In the genomic region with DNA sequence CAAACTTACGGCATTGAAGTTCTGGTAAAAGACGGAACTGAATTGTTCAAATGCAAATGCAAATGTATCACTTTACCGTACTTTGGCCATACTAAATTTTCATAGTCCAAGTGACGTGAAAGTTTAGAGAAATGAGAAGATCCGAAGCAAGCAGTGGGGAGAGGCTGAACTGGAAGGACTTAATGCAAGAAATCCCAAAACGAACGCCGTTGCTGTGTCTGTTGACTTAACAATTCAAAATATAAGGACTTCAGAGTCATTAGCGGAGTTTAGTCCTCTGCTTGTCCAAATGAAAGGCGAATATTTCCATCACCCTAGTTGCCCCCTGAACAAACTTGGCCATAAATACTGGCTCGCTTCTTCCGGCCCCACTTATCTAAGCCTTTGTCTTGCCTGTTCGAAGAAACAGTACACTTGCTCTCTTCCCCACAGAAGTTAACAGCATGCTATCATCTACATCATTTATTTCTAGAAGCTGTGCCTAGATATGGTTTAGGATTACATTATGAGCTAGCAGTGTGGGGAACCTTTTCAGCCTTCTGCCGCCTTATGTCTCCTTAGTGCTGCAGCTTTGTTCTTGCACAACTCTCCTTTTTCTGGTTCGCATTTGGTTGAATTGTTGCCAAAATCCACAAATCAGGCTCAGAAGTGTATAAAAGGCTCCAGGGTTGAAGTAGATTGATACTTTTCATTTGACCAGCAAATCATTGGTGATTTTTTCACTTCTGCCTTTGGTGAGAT, we compare ENCODE assay signal across 9 mouse cellular contexts. TPM values are rescaled to one million over a fixed set of nuclear protein-coding genes. Genes with fewer than 3 reads are reported as not detected.
DNase-seq lines count a peak whose midpoint lies in the region; ATAC-seq and TF ChIP-seq lines count a peak whose summit lies in the region.
"Had no signal": no experiment of that assay in that cellular context is flagged by ENCODE, and none has a peak within 500 bp of the region (broad histone marks: within the 10 kb centered on the region; RNA-seq: fewer than 3 reads in every experiment).

No protein-coding gene starts in this region.

- no peak for DNase-seq in thymus, adult 2 months
- DNase-seq in thymus, postnatal 14 days = no peak
- DNase-seq in embryo, embryonic 11.5 days (ENCODE audit: low read depth, low spot score) = peak; percentile 16
- DNase-seq in heart, postnatal 10 days = peak; percentile 42 to 55
- no peak for DNase-seq in layer of hippocampus, postnatal 10 days (ENCODE audit: low spot score in 2 of 2)
- no peak for DNase-seq in gastrocnemius, adult 8-10 months (ENCODE audit: low spot score in 2 of 2)

- TF ChIP-seq CTCF in thymus, adult 2 months (IDR thresholded peaks at IDR 0.05; ENCODE audit: borderline replicate concordance, control insufficient read depth, extremely low read depth, insufficient read depth, low read length, poor library complexity) = no peak

- H3K4me2 ChIP-seq in liver, embryonic 12.5 days = peak overlapping the region; percentile 78
- H3K4me2 ChIP-seq in neural tube, embryonic 15.5 days = peak overlapping the region; percentile 78

- peak overlapping the region; percentile 33; the same call in 1 of the 2 replicates for H3K27ac ChIP-seq in thymus, adult 2 months (ENCODE audit: control insufficient read depth, insufficient read depth, low read length)
- H3K27ac ChIP-seq in liver, embryonic 12.5 days = peak overlapping the region; percentile 99
- H3K27ac ChIP-seq in neural tube, embryonic 15.5 days (replicated peaks) = peak overlapping the region; percentile 93

- no peak for TF ChIP-seq POLR2A in thymus, adult 2 months (IDR thresholded peaks at IDR 0.05; ENCODE audit: control insufficient read depth, extremely low read depth, insufficient read depth, low read length, poor library complexity)

- intact Hi-C loops in heart, postnatal 10 days (cut with DNase I) = loop anchor here (1.0 to 10.0 kb wide), 3 partner anchors 12 to 260 kb away; a partner anchor contains a TSS

- no peaks in the 10 kb centered on the region for H3K9me3 ChIP-seq in liver, embryonic 12.5 days (replicated peaks)
- no peaks in the 10 kb centered on the region for H3K9me3 ChIP-seq in neural tube, embryonic 15.5 days (replicated peaks)

- no peaks in the 10 kb centered on the region for H3K36me3 ChIP-seq in thymus, adult 2 months (ENCODE audit: control insufficient read depth, insufficient read depth, low read length)
- no peaks in the 10 kb centered on the region for H3K36me3 ChIP-seq in liver, embryonic 12.5 days
- H3K36me3 ChIP-seq in neural tube, embryonic 15.5 days = no peaks in the 10 kb centered on the region

- no peak for ATAC-seq in liver, embryonic 12.5 days
- no peak for ATAC-seq in neural tube, embryonic 15.5 days (ENCODE audit: low FRiP score)

- peaks cover 3% of the 10 kb centered on the region; the same call in 1 of the 2 replicates for H3K4me1 ChIP-seq in thymus, adult 2 months (replicated peaks; ENCODE audit: control insufficient read depth, insufficient read depth, low read length)
- H3K4me1 ChIP-seq in liver, embryonic 12.5 days = peaks cover 61% of the 10 kb centered on the region
- H3K4me1 ChIP-seq in neural tube, embryonic 15.5 days = peaks cover 21% of the 10 kb centered on the region

- 3% methylated on average over 15 of the region's 15 CpGs for WGBS in thymus, adult 2 months
- 7% methylated on average over 15 of the region's 15 CpGs for WGBS in liver, embryonic 12.5 days (ENCODE audit: insufficient replicate concordance)
- 5% methylated on average over 15 of the region's 15 CpGs for WGBS in neural tube, embryonic 15.5 days

- no peak overlapping the region for H3K4me3 ChIP-seq in thymus, adult 2 months (ENCODE audit: control insufficient read depth, insufficient read depth, low read length)
- H3K4me3 ChIP-seq in liver, embryonic 12.5 days = peak overlapping the region; percentile 60
- H3K4me3 ChIP-seq in neural tube, embryonic 15.5 days (replicated peaks) = peak overlapping the region; percentile 47

- H3K9ac ChIP-seq in liver, embryonic 12.5 days = peak overlapping the region; percentile 82
- peak overlapping the region; percentile 62 for H3K9ac ChIP-seq in neural tube, embryonic 15.5 days (replicated peaks)

- no peaks in the 10 kb centered on the region for H3K27me3 ChIP-seq in thymus, adult 2 months (ENCODE audit: control insufficient read depth, insufficient read depth, low read length)
- no peaks in the 10 kb centered on the region for H3K27me3 ChIP-seq in liver, embryonic 12.5 days (replicated peaks)
- H3K27me3 ChIP-seq in neural tube, embryonic 15.5 days (replicated peaks) = no peaks in the 10 kb centered on the region

RNA-seq across cellular contexts. Expression of a gene that starts 1.3 kb away (rescaled TPM):
- 153 and 154 TPM in 2 replicates for polyA plus RNA-seq in thymus, adult 2 months (2012; rRNA removed)
- 10 to 100 TPM; 50.8 to 51.3 TPM for total RNA-seq in heart, postnatal 10 days (2021)
- 75.3 and 75.6 TPM in 2 replicates for polyA plus RNA-seq in liver, embryonic 12.5 days (2016; fragmentation: Nextera tagmentation; extraction: Ambion mirVana)
- polyA plus RNA-seq in neural tube, embryonic 15.5 days (2015; fragmentation: Nextera tagmentation; extraction: Ambion mirVana) = 18.4 and 26.8 TPM in 2 replicates
- total RNA-seq in layer of hippocampus, postnatal 10 days (2021) = 10 to 100 TPM; 27.9 to 28.0 TPM
- 10 to 100 TPM; 59.5 to 67.1 (median 62.0) TPM for total RNA-seq in gastrocnemius, adult 8-10 months (2022)

RNA-seq across cellular contexts. Expression of a gene that starts 1.5 kb away (rescaled TPM):
- 11.0 and 12.9 TPM in 2 replicates for polyA plus RNA-seq in thymus, adult 2 months (2012; rRNA removed)
- total RNA-seq in heart, postnatal 10 days (2021) = 1 to 10 TPM; 5.1 to 6.2 TPM
- polyA plus RNA-seq in liver, embryonic 12.5 days (2016; fragmentation: Nextera tagmentation; extraction: Ambion mirVana) = 0.91 and 1.3 TPM in 2 replicates
- 0.26 and 0.54 TPM in 2 replicates for polyA plus RNA-seq in neural tube, embryonic 15.5 days (2015; fragmentation: Nextera tagmentation; extraction: Ambion mirVana)
- 1 to 10 TPM; 2.6 to 3.3 TPM for total RNA-seq in layer of hippocampus, postnatal 10 days (2021)
- 1 to 10 TPM in 1 of 4 experiments, under 1 TPM in 3; 0.65 to 1.1 (median 0.86) TPM for total RNA-seq in gastrocnemius, adult 8-10 months (2022)

RNA-seq across cellular contexts. Expression of a gene that starts 10.3 kb away (rescaled TPM):
- 0.11 TPM in 1 of 2 replicates, not detected in the other for polyA plus RNA-seq in thymus, adult 2 months (2012; rRNA removed)
- total RNA-seq in heart, postnatal 10 days (2021) = under 1 TPM; 0.29 to 0.67 TPM
- not detected in 2 replicates for polyA plus RNA-seq in liver, embryonic 12.5 days (2016; fragmentation: Nextera tagmentation; extraction: Ambion mirVana)
- polyA plus RNA-seq in neural tube, embryonic 15.5 days (2015; fragmentation: Nextera tagmentation; extraction: Ambion mirVana) = not detected in 2 replicates
- not detected for total RNA-seq in layer of hippocampus, postnatal 10 days (2021)
- total RNA-seq in gastrocnemius, adult 8-10 months (2022) = not detected
- polyA plus RNA-seq: large intestine, adult 2 months had no signal

RNA-seq across cellular contexts. Expression of a gene that starts 13.0 kb away (rescaled TPM):
- polyA plus RNA-seq in thymus, adult 2 months (2012; rRNA removed) = 69.8 and 70.6 TPM in 2 replicates
- total RNA-seq in heart, postnatal 10 days (2021) = 100 to 1,000 TPM; 105 to 116 TPM
- polyA plus RNA-seq in liver, embryonic 12.5 days (2016; fragmentation: Nextera tagmentation; extraction: Ambion mirVana) = 8.6 and 11.6 TPM in 2 replicates
- 2.7 and 2.8 TPM in 2 replicates for polyA plus RNA-seq in neural tube, embryonic 15.5 days (2015; fragmentation: Nextera tagmentation; extraction: Ambion mirVana)
- 100 to 1,000 TPM; 102 to 111 TPM for total RNA-seq in layer of hippocampus, postnatal 10 days (2021)
- 10 to 100 TPM; 66.4 to 87.5 (median 79.3) TPM for total RNA-seq in gastrocnemius, adult 8-10 months (2022)

RNA-seq across cellular contexts. Expression of a gene that starts 25.4 kb away (rescaled TPM):
- polyA plus RNA-seq in thymus, adult 2 months (2012; rRNA removed) = 9.8 and 13.5 TPM in 2 replicates
- 10 to 100 TPM; 26.7 to 32.4 TPM for total RNA-seq in heart, postnatal 10 days (2021)
- polyA plus RNA-seq in liver, embryonic 12.5 days (2016; fragmentation: Nextera tagmentation; extraction: Ambion mirVana) = 4.9 and 5.7 TPM in 2 replicates
- polyA plus RNA-seq in neural tube, embryonic 15.5 days (2015; fragmentation: Nextera tagmentation; extraction: Ambion mirVana) = 3.7 and 4.6 TPM in 2 replicates
- 1 to 10 TPM; 3.4 to 5.9 TPM for total RNA-seq in layer of hippocampus, postnatal 10 days (2021)
- total RNA-seq in gastrocnemius, adult 8-10 months (2022) = 10 to 100 TPM; 23.6 to 29.2 (median 27.1) TPM

Comparison
In these comparisons a context has a peak if more than half of its experiments do, and no peak if none do; other contexts are left out.
1. DNase-seq: peak in embryo, embryonic 11.5 days (single experiment) and heart, postnatal 10 days (2 of 2); none in thymus, adult 2 months (single experiment), thymus, postnatal 14 days (single experiment), layer of hippocampus, postnatal 10 days (0 of 2) and gastrocnemius, adult 8-10 months (0 of 2).
2. H3K27ac ChIP-seq: peak in every context shown above with its lines; median percentile 99 in liver, embryonic 12.5 days; 93 in neural tube, embryonic 15.5 days; 33 in thymus, adult 2 months.